Mouse (Mus musculus) right cerebral cortex, postnatal 4 days (tissue): ENCODE results near the gene Tanc1.

Source experiments
- DNase-seq: peaks from one replicate; pipeline ENCODE4 v3.0.0-alpha.2; 2022

Gene Tanc1

DNA sequence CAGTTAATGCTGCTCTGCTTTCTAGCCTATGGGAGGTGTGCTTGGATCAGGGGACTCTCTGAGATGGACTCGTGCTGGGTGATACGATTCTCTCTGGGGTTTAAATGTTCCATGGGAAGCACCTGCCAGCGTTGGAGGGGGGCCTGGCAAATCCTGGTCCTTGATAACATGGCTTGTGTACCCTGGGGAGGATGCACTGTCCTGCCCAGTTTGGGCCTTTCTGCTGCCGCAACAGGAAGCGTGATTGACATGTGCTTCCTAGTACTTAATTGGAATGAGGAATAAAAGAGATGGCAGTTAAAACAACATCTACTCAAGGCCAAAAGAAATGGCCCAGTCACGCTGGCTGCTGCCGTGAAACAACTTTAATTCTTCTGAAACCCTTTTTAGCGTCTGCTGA, 109.3 kb downstream of the Tanc1 start:
- DNase-seq: no peak

DNA sequence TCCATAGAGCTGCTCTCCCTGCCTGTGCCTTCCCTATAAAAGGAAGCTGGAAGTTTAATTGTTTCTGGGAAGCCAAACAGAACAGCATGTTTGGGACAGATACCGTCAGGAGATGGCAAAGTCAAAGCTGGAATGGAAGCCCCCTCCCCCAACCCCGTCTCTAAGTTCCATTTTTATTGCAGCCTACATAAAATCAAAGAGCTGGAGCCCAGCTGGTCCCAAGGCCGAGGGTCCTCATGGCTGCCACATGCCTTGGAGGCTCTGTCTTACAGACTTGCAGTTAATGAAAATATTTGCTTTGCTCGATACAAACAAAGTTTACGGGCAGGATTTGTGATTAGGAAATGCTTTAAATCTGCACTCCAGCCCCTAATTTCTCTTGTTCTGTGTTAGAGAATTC, 109.9 kb downstream of the Tanc1 start:
- DNase-seq: peak; percentile 16

DNA sequence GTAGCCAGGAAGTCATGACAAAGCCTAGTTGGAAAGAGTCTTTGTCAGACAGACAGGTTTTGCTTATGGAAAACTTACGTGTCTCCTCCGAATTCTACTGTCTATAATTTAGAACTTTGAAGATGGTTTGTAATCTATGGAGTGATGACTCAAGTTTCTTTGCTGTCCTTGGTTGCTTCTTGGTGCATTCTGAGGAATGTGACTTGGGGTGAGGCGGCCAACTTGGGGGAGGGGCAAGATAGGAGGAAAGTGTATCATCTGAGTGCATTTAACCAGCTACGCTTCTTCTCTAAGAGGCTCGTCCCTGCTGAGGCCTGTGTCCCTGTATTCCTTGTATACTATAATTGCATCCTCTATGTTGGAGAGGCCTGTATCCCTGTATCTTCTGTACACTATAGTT, 111.5 kb downstream of the Tanc1 start:
- DNase-seq: no peak

DNA sequence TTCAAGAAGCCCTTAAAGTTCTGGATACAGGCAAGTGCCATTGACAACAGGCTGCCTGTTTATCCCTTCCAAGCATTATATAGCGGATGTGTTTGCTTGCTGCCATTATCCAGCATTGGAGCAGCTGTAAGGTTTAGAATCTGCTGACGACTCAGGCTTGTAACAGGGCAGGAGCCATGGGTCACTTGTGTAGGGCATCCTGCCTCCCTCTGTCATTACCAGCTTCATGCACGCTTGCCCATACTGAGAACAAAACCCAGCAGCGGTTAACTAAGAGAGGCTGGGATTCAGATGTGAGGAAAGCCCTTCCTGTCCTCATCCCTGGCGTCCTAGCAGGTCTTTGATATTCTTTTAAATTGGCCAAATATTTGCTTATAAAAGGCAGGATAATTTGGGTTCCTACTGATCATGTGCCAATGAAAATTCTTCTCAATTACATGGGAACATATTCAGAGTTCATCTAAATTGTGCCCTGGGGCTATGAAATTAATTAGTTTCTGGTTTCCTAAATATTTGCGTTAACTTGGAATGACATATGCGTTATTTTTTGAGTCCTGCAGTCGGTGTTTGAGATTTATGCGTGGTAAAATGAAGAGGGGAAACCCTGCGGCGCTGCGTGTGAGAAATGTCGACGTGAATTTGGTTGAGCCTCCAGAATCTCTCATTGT, 113.8 kb downstream of the Tanc1 start:
- DNase-seq: no peak

DNA sequence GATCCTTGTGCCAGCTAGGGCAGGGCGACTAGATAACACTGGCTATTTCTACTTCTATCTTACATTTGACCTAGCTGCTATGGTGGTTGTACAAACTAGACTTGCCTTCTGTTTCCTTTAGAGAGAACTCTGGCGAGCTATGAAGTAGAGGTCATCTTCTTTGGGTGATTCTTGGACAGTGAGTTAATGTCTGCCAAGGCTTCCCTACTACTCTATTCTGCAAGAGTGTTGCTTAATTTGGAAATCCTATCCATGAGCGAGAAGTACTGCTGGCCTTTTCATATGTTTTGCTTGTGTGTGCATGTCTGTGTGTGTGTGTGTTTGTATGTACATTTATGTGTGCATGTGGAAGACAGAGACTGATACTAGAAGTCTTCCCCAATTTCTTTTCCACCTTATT, 120.0 kb downstream of the Tanc1 start:
- no peak for DNase-seq

DNA sequence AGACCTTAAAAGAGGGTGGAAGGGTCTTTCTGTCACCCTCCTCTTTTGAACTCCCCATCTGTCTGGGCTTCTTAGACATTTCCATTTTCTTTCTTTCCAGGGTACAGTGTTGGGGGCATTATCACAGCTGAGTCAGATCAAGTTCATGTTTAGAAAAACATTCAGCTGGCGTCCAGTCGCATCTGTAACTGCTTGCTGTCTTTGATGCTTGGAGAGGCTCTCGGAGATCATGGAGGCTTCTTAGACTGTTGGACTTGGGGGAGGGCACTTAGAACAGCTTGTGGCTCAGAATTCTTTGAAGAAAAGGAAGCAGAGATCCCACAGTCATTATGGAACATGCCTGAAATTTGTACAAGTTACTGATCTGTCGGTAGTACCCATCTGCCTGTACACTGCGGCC, 121.6 kb downstream of the Tanc1 start:
- no peak for DNase-seq

DNA sequence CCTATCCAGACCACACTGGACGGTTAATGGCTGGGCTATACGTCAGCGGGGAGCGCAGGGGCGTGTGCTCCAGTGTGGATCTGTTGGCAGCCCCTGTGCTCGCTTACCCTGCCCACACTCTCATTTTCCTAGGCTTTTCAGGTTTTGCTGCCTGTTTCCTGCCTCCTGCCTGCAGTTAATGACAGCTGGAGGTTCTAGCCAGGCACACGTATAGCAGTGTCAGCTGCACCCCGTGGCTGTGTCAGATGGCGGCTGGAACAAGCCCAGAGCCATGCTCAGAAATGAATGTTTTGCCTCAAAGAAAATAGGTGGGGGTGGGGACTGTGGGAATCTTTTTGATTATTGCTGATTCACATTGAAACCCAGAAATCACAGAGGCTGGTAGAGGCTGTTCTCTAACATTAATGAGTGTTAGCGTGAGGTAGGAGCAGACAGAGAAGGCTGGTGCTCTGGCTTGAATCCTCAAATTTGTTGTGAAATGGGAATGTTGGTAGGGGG, 124.6 kb downstream of the Tanc1 start:
- no peak for DNase-seq

DNA sequence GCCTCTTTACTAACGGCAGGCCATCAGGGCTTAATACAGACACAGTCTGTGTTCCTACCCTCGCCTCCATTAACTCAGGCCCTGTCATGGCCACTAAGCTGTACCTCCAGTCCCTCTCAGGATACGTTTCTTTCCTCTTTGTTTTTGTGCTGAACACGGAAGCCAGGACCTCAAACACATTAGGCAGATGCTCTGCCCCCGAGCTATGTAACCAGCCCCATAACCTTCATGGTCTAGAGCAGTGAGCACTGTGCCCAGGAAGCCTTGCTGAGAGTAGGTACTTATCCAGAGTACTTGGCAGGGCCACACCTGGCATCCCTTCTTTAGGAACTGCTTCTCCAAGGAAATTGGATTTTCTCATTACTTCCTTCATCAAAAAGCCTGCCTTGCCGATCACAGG, 125.5 kb downstream of the Tanc1 start:
- DNase-seq: no peak

DNA sequence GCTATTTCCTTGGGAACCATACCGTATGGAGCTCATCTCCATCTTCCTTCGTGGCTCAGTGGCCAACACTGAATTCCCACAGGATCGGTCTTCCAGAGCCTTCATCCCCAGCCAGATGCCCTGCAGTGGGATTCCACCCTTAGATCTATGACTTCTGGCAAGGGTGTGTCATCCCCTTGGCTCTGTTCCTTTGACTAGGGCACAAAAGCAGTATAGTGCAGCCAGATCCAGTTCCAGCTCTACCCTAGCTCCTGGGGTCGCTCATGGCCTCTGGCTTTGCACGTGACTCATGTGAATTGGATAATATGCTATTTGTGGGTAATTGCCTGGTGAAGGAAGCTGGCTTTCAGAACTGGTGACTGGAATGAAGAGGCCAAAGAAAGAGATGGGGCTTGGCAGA, 126.5 kb downstream of the Tanc1 start:
- DNase-seq: no peak

DNA sequence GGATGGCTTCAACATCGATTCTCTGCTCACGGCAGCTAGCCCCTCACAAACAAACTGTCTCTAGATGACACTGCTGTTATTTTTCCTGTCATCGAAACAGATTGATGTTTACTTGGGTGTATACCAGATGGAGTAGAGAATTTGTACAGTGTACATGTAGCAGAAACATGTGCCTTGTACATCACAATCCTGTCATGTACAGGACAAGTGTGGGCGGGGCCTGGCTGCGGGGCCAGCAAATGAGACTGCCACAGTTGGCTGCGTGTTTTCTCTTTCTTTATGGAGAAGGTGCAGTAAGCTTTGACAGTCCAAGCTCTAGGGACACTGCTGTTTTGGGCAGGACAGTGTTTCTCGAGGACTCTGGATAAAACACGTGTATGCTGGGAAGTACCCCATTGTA, 127.2 kb downstream of the Tanc1 start:
- no peak for DNase-seq

DNA sequence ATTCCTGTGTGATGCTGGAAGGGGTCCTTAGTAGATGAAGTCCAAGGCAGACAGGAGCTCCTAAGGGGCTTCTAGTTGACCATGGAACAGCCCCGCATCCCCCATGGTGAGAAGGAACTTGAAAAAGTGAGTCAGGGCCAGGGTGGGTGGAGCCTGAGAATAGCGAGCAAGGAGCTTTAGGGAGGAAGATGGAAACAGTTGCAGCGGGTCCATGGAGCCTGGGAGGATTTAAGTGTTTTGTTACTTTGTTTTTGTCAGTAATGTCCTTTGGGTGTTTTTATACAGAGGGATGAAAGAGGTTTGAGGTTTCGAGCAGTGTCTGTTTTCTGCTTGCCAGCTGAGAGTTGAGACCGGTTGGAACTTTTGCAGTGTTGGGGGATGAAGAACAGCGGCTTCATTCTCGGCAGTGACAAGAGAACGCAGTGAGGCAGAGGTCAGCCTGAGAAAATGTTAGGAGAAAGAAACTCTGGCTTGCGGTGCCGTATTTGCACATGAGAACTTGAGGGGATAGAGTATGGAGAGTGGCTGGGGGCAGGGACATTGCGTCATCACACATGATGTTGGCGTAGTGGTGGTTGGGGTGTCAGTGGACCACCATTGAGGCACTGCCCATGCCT, 130.8 kb downstream of the Tanc1 start:
- no peak for DNase-seq

DNA sequence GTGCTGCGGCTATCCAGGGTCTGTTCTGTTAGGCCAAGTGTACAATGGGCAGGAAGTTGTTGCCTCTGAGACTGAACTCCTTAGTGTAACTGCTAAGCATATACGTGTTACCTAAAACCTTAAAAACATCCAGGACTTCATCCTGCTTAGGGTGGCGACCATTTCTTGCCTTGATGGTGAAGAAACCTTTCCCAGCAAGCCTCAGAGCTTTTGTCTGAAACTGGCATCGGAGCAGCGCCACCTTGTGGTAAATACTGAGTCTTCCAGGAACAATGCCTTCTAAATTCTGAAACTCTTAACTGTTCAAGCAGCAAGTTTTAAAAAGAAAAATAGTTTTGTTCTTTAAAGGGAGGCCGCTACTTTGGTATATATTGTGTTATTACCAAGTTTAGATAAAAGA, 133.6 kb downstream of the Tanc1 start:
- peak; percentile 76 for DNase-seq

DNA sequence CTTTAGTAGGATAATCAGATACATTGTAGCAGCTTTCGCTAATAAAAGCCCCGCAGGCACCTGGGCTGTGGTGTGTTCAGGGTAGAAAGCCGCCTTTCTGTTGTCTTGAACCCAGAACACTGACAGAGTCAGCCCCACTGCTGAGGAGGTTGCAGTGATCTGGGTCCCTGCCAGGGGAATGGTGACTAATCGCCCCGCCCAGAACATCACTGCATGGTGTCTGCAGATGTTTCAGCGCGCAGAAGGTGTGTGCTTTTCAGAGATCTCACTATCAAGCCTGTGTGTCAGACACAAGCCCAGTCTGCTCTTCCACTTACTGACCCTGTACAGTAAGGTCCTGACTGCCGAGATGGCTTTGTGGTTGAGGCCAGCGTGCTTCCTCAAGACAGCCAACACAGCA, 134.2 kb downstream of the Tanc1 start:
- no peak for DNase-seq

DNA sequence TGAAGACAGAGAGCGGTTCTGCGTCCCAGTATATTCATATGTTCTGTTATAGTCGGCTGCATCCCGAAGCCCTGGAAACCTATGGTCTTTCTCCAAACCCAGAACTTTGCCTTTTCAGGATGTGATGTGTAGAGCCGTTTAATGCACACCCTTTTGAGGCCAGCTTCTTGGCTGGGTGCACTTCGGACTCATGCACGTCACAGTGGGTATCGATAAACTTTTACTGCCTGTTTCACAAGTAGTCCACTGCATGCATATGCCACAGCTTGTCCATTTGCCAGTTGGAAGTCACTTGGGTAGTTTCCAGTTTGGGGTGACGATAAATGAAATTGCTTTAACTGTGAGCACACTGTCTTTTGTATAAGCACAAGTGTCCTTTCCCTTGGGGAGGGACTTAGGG, 135.9 kb downstream of the Tanc1 start:
- DNase-seq: no peak

DNA sequence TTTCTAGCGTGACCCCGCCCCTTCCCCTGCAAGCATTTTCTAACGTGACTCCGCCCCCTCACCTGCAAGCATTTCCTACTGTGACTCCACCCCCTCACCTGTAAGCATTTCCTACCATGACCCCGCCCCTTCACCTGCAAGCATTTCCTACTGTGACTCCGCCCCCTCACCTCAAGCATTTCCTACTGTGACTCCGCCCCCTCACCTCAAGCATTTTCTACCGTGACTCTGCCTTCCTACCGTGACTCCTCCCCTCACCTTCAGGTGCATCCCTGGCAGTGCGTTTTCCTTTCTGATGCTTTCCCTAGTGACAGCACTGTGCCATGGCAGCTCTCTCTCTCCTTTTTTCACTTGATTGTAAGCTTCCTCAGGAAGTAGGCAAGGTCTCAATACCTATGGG, 137.5 kb downstream of the Tanc1 start:
- no peak for DNase-seq

DNA sequence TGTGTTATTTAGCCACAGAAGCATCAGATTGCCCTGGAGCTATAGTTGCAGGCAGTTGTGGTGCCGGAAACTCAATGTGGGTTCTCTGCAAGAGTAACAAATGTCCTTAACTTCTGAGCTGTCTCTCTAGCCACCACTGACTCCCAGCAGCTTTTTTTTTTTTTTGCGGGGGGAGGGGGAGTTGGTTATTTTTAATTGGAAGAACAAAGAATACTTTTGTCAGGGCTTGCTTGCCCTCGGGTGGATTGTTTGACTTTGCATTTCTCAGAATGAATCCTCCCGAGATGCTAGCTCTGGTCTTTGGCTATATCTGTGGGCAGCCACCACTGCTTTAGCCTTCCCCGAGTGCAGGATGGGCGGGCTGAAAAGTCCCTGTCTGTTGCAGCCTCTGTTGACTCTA, 139.3 kb downstream of the Tanc1 start:
- DNase-seq: no peak

DNA sequence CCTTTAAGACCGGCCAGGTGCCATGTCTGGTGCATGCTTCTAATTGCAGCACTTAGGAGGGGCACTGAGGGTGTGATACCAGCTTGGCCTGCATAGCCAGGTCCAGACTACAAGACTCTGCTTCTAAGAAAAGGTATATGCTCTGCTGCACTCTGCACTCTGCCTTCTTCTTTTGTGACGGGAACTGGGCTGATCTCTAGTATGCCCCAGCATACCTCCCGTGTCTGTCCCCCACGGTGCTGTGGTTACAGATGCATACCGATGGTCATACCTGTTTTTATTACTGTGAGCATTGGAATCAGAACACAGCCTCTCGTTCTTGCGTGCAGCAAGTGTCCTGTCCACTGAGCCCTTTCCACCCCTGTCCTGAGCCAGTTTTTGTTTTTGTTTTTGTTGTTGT, 140.3 kb downstream of the Tanc1 start:
- no peak for DNase-seq

DNA sequence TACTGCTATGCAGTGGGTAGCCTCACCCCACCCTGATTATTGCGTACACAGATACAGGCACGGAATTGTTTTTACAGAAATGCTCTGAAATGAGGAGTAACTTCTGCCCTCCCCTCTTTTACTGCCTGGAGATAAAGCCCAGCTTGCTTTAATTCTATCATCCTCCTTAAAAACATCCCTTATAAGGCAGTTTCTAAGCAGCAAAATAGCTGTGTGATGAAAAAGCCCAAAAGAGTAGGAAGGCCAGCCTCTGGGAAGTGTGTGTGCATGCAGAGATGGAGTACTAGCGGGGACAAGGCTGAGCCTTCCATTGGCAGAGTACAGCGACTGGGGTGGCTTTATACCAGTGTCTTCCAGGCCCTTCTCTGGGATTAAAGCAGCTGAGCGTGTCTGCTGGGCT, 140.9 kb downstream of the Tanc1 start:
- no peak for DNase-seq

DNA sequence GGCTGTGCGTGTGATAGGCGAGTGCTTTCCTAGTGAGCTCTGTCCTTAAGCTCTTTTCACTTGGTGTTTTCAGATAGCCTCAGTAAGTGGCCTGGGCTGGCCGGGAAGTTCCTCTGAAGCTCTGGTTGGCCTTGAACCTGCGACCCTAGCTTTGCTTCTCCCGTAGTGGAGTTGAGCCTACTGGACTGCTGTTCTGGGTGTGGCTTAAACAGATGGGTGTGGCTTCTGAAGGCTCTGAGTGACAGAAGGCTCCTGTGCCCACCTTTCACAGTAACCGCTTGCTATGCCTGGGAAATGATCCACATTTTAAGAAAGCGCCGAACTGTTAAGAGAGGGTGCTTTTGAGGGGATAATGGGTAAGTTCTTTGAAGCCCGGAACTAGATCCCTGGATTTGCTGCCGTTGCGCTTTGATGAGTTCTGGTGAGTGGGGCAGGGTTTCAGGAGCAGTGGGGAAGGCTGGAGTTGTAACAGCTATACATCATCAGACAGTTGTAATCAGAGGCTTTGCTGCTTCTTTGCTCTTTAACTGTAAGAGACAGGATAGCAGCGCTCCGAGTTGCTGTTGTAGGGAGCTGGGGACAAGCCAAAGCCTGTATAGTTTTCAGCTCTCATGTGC, 144.4 kb downstream of the Tanc1 start:
- no peak for DNase-seq

DNA sequence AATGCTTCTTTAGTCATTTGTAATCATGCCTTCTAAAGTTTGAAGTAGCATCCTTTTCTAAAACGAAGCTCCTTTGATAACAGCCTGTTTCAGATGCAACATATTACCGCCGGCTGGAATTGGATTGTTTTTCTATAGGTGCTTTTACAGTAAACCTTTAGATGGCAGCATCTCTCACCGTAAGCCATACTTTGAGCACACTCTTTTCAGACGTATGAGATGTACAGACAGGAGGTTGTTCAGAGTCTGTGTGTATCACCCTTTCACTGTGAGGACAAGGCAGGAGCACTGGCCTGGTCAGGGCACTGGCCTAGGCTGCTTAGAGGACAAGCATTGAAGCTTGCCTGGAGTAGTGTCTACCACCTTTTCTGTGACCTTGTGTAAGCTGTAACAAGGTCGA, 145.2 kb downstream of the Tanc1 start:
- no peak for DNase-seq

DNA sequence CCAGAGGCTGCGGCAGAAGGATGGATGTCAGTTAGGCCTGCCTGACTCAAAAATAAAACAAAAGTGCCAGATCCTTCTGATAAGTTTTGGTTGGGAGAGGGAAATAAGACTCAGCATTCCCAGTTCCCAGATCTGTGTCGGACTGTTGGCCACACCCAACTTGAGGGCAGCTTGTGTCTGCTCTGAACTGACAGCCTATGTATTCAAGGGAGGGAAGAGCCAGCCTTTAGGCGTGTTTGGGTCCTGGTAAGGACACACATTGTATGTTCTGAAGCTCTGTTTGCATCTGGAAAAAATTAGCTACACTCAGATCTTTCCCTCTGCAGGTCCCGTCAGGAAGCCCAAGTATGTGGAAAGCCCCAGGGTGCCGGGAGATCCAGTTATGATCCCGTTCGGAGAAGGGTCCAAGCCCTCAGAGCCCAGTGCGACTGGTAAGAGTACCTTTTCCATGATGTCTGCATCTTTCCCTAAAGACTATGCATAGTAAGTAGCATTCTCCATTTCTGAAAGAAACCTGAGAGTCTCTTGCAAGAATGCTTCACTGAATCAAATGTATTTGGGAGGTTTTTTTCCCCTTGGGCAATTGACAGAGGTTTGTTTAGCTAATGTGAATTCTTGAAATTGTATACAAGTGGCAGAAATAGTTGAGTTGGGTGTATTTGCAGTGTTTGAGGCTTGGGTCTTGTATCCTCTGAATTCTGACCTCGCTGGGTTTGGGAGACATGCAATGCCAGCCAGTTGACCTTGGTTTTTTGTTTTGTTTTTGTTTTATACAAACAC, 146.5 kb downstream of the Tanc1 start:
- no peak for DNase-seq

DNA sequence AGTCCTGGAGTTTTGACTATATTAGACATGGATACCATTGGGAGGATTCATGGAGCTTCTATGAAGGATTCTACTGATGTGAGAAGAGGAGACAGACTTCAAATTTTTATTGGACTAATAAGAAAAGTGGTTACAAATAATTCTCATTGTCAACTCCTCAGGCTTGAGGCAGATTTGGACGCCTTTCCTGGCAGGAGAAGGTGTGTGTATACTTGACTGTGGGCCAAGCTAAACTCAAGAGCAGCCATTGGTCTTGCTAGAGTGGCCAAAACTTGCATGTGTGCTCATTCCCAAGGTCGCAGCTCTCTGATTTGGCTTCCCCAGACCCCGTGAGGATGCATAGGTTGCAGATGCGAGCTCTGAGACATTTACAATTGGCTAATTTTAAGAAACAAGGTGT, 148.9 kb downstream of the Tanc1 start:
- no peak for DNase-seq

DNA sequence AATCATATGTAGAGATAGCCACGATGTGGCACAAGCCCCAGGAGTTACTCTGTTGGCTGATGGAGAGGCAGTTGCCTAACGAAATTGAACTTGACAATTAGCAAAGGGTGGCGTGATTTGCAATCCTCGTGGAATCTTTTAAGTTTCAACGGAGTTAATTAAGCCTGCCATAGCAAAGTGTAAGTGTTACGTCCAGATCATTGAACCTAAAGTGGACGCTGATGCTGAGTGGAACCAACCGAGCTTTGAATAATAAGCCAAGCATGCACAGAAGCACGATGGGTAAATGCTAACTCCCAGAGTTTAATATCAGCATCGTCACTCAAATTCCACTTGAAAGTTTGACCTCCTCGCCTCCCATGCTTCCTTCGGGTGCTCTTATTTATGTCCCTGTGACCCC, 149.3 kb downstream of the Tanc1 start:
- no peak for DNase-seq

DNA sequence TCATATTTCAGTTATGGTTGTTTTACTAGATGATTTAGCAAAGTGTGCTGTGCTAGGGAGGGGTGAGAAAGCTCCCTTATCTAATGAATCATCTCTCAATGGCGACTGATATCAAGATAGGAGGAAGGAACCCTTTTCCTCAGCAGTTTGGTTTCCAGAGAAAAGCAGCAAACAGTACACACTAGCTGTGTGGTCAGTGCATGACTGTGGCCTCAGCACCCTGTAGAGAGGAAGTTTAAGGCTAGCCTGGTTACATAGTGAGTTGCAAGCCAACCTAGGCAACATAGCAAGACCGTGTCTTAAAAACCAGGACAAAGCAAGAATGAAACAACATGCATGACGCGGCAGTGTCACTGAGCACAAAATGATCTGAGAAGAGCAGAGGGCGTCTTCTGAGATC, 150.4 kb downstream of the Tanc1 start:
- no peak for DNase-seq
